Mouse (Mus musculus) gastrocnemius, postnatal 25 days (tissue): ENCODE results near the gene Cep72. TPM values are rescaled to one million over a fixed set of nuclear protein-coding genes. Genes with fewer than 3 reads are reported as not detected.
"Not testable (repeated sequence)": the region's sequence is repeated elsewhere in the genome, so short reads cannot be mapped to it uniquely, and the experiment has no call there.

Source experiments
- DNase-seq: peaks from one replicate; pipeline ENCODE4 v3.0.0; 2022
- long read RNA-seq, 2 experiments: library from polyadenylated mRNA; stranded (forward); transcript quantifications; one replicate each; pipeline ENCODE4 v2.0.0; 2021
- total RNA-seq, 2 experiments: library from RNA; stranded (reverse); gene quantifications; 1 replicate in 1 of 2; 2 replicates in 1 of 2; pipeline ENCODE4 v1.2.3; 2021

Cep72 gene
- under 1 TPM; 0.51 to 0.61 TPM for total RNA-seq
- long read RNA-seq, experiment 1: 0 reads
- long read RNA-seq, experiment 2: 0 reads

GRCm38 (mm10) chr13:74061613-74062377 is at the start of gene Cep72:
Gene Cep72, minus strand, starts transcription at chr13:74062299.
- DNase-seq: peak; percentile 84

DNA sequence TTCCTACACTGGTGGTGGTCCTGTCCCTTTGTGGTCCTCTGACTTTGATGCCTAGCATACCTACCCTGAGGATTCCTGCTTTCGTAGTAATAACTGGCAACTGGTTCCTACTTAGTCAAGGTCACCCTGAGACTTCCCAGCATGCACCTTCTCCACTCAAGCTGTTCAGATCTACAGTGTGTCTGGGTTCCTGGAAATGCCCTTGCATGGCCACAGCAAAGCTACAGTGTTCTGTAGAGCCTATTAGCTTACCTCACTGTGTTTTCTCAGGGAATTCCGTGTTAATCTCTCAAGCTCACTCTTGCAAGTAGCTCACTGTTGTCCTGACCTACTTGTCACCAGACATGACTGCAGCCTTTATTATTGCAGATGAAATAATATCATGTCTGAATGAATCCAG is 45.3 kb upstream of the Cep72 start:
- no peak for DNase-seq

DNA sequence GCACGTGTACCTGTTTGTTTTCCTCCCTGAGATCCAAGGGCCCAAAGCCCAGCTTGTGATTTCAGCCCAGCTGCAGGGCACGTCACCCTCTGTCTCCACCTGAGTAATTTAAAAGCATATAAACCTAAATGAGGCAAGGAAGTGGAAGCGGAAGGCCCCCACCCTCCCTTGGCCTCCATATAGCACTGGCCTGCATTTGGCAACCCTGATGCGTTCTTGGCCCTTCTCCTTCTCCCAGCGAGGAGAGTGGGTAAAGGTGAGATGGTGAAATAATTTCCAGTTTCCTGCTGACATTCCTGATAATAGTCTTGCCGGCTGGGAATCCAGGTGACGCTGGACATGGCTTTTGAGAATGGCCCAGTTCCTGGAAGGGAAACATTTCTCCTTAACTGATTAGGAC is 42.3 kb upstream of the Cep72 start:
- no peak for DNase-seq

DNA sequence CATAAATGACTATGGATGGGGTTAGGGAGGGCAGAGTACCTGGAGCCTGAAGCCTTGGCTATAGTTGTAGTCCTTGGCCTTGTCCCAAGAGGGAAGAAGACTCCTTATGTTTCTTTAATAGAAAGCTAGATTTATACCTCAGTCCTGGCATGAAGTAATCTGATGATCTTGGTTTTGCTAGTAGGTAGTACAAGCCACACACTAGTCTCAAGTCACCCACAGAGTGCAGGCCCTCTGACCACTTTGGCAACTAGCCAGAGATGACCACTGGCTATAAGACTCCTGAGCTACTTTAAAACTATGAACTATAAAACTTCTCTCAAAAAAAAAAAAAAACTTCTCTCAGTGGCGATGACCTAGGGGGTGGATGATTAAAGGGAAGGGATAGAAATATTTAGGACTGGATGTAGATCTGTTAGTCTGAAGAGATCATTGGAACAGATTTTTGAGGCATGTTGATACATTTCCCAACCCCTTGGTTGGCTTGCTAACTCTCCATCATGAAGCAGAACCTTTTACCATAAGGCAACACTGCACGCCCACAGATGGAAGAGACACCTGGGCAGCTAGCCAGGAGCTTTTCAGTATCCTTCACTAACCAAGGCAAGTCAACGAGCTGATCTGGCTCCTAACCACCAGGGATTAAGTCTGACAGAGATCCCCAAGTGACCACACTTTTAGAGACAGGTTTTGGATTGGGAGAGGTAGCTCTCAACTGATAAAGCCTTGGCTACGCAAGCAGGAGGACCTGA is 40.9 kb upstream of the Cep72 start:
- DNase-seq: no peak

- no peak for DNase-seq
Measured at GRCm38 (mm10) chr13:74102108-74102830, 40.2 kb upstream of the Cep72 start.

- DNase-seq: no peak
Measured at GRCm38 (mm10) chr13:74098913-74099312, 36.8 kb upstream of the Cep72 start.

DNA sequence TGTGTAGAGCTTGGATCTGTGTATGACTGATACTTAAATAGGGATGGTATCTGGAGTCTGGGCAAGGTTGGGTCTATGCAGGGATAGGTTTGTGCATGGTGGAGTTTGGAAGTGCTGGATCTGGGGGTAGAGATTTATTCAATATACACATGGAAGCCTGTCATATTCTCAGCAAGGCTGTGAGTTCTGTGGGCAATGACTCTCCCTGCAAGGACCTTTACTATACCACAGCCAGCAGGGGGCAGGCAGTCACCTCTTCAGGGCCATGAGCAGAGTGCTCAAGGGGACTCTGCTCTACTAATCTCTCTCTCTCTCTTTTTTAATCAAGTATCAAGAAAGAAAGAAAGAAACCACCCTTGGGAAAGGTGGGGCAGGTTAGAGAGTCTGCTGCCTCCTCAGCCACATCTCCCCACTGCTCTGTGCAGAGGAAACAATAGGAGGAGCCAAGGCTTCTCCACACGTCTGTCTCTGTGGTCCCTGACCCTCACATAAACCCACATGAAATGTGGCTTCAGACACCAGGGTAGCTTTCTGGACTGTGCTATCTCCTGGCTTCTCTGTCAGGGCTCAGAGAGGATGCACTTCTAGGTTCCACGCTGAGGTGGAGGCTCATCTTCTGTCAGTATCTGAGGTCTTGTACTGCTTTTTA is 34.7 kb upstream of the Cep72 start:
- no peak for DNase-seq

DNA sequence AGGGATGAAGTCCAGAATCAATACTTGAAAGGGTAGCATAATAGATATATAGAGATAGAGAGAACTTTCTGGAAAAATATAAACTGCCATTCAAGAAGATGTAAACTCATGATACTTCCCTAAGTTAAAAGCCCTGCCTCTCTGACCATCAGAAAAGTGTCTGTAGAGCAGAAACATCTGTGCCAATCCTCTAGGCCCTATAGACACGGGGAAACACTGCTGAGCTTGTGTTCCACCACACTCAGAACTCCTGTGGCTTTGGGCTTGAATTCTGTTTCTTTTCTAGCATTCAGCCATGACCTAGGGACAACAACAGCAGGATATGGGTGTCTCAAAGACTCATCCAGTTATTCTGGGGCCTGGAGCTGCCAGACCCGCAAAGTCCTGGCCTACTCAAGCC is 33.8 kb upstream of the Cep72 start:
- DNase-seq: no peak

DNA sequence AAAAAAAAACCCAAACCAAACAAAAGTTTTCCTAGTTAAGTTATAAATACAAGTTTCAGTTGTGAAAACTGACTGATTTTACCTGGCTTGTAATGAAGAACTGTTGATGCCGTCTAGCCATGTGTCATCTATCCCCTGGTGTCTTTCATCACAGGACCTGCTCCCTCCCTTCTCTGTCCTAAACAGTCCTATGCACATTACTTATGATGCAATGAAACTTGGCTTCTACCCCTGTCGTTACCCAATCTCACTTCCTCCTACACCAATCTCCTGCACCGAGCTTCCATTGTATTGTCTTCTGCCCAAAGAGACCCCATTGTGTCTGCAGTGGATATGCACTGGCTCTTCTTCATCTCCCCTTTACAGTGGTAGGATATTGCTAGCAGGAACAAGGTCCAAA is 28.2 kb upstream of the Cep72 start:
- no peak for DNase-seq

GRCm38 (mm10) chr13:74073369-74073768 is 11.3 kb upstream of the Cep72 start:
- DNase-seq: no peak

DNA sequence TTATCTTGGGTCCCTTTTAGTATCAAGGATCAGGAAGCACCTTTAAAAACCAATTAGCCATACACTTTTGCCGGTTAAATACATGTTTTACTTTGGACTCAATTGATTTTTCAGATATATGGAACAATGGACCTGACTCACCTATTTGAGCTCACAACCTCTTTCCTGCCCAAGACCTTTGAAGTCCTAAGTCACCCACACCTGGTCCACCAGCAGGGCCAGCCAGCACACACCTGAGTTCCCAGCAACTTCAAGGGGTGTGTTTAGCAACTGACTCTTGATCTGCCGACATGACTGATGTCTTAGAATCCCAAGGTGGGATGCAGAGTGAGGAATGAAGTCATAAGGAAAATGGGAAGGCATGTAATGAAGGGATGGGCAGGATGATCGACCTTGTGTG is 9.6 kb upstream of the Cep72 start:
- DNase-seq: no peak

DNA sequence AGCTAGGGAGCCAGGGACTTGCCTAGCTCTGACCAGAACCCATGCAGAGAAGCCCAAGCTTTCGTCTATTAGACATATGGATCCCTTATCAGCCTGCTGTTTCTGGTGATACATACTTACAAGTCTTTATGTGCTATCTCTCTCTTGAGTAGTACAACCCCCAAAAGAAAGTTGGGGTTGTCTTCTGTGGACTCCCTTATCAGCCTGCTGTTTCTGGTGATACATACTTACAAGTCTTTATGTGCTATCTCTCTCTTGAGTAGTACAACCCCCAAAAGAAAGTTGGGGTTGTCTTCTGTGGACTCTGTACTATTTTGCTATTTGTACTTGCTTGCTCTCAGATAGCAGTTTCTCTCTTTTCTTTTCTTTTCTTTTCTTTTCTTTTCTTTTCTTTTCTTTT is 9.1 kb upstream of the Cep72 start:
- DNase-seq: not testable (repeated sequence)

GRCm38 (mm10) chr13:74066576-74066975 is 4.5 kb upstream of the Cep72 start:
- no peak for DNase-seq

DNA sequence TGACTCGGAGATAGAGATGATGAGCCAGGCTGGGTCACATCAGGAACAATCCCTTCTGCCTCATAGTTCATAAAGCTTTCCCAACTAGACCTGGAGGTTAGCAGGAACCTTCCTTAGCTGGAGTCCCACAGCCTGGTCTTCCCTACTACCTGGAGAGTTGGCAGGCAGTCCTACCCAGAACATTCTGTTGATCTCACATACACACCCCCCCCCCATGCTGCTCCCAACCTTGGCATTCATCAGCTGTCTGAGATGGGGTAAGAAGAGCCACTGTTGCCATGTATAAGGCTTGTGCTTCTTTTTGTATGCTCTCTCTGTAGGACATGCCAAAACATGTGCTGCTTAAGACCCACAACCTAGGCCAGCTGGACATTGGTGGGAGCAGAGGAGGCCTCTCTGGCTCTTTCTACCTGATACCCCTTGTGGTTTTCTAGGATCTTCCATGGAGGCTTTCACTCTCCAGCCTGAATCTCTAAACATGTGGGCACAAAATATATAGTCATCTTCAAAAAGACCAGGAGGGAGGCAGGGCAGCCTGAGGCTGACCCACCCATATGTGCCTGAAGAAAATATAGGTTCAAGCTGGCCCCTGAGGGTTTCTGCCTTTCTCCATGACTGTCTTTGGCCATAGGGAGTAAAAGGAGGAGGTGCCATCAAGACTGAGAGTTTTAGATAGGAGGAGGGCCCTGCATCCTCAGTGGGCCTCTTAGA is 1.4 kb upstream of the Cep72 start:
- no peak for DNase-seq

GRCm38 (mm10) chr13:74062378-74063128 is 454 bp upstream of the Cep72 start:
- no peak for DNase-seq

DNA sequence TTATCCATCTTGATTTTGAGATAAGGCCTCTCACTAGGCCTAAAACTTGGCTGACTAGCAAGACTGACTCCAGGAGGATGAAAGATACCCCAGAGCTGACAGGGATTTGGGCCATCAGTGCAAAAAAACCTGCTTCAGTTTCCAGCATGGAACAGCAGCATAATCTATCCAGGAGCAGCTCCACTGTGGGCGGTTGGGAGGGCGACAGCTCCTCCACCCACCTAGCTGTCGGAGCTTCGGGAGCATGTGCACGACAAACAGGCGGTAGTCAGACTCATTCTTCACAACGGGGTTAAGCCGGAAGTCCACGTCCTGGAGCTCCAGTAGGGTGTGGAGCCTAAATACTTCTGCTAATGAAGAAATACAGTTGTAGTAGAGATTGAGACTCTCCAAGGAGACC is 4.0 kb downstream of the Cep72 start:
- no peak for DNase-seq

GRCm38 (mm10) chr13:74056194-74056593 is 5.9 kb downstream of the Cep72 start:
- DNase-seq: no peak

GRCm38 (mm10) chr13:74039926-74040325 is 22.2 kb downstream of the Cep72 start:
- DNase-seq: no peak

GRCm38 (mm10) chr13:74035776-74036175 is 26.3 kb downstream of the Cep72 start:
- DNase-seq: no peak

GRCm38 (mm10) chr13:74034756-74035155 is 27.3 kb downstream of the Cep72 start:
- no peak for DNase-seq

GRCm38 (mm10) chr13:74031133-74031532 is 31.0 kb downstream of the Cep72 start:
- no peak for DNase-seq
